Mouse (Mus musculus): ENCODE data around the gene Ccdc162. TPM values are rescaled to one million over a fixed set of nuclear protein-coding genes. Genes with fewer than 3 reads are reported as not detected.

Ccdc162 gene
- 1 to 10 TPM; 1.8 to 2.0 TPM for total RNA-seq (2021)
- long read RNA-seq, experiment 1 = 0 reads
- long read RNA-seq, experiment 2, partial matches to known transcripts = 0 of 1 reads
- long read RNA-seq, experiment 2, other reads (novel, unspliced or antisense) = 1 of 1 reads

DNA sequence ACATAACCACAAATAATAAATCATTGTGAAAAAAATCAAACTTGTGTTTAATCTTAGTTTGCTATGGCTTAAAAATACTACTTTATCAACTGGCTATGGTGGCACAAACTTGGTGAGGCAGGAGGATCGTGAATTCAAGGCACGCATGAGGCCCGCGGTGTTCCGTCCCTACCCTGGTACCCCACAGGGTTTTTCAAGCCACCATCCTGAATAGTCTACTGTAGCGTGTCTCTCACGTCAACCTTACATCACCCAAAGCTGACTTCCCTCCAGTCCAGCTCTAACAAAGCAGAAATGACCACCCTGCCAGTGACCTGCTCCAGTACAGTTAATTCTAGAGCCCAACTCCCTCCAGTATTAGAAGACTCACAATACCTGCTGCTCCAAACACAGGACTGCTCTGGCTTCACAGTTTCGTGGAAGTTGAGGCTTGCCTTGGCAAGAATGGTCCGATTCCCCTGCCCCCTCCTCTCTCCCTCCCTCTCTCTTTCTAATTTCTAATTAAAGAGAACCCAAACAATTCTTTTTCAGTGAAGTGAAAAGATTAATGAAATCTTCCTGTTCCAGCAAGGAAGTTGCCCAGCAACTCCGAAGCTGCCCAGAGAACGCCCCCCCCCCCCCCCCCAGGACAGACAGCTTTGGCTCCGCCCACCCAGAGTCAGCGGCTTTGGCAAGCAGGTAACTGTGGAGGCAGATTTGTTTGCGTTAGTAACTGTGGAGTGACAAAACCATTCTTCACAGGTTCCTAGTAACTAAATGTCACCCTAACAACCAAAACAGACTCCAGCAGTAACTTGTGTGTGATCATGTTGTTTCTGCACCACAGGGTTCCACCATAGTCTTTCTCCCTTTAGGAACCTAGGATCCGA lies at the start of gene Ccdc162:
Gene Ccdc162, minus strand, starts transcription at position 606 of the 869 bp plus-strand sequence.
- no peak for DNase-seq (ENCODE audit: extremely low spot score in 1 of 2, low spot score in 2 of 2)
- no peak within 1 kb of the TSS for H3K4me3 ChIP-seq
- intact Hi-C loops (cut with DNase I) = no loop called here
- TF ChIP-seq CTCF (IDR thresholded peaks at IDR 0.05) = no peak
- H3K27ac ChIP-seq = no peak within 1 kb of the TSS

DNA sequence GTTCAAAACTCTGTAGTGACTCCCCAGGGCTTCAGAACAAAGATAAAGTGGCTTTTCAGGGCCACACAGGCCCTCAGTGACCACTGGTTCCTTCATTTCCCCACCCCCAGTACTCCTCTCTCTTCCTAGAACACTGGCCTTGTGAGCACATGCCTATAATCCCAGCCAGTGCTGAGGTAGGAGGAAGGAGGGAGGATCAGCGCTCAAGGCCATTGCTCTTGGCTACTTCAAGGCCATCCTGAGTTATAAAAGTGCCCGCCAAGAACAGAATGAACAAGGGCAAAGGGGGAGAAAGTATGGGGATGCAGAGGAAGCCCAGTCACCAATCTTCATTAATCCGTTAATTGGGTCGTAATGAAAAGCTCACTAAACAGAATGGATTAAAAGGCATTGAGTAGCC lies 49.2 kb upstream of the Ccdc162 start:
- intact Hi-C loops (cut with DNase I) = no loop called here
- no peak for DNase-seq (ENCODE audit: extremely low spot score in 1 of 2, low spot score in 2 of 2)
- Histone ChIP-seq H3K4me3 (no peak overlapping the region), H3K27ac (no peak overlapping the region)
- TF ChIP-seq CTCF (IDR thresholded peaks at IDR 0.05) = no peak

DNA sequence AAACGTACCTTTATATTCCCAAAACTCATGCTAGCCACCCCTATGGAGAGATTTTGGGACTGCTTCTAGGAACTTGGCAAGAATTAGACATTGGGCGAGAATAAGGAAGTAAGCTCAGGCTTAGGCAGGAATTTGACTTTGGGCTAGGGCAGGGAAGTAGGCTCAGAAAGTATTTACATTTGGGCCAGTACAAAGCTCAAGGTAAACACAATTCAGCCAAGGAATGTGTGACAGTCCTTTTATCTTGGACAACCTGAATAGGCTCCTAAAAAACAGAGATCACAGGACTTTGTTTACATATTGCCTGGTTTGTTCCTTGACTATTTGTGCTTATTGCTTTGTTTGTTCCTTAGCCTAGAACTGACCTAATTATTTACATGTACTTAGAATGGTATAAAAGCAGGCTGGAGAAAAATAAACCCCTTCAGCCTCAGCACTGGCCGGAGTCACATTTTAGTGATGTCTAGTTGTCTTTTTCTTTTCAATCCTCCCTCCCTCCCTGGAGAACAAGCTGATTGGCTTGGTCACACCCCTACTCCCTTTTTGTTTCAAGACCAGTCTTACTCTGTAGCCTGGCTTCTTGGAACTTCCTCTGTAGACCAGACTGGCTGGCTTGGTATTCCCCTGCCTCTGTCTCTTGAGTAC lies 47.4 kb upstream of the Ccdc162 start:
- TF ChIP-seq CTCF (IDR thresholded peaks at IDR 0.05) = no peak
- intact Hi-C loops (cut with DNase I) = no loop called here
- Histone ChIP-seq H3K27ac (no peak overlapping the region), H3K4me3 (no peak overlapping the region)
- DNase-seq (ENCODE audit: extremely low spot score in 1 of 2, low spot score in 2 of 2) = no peak

DNA sequence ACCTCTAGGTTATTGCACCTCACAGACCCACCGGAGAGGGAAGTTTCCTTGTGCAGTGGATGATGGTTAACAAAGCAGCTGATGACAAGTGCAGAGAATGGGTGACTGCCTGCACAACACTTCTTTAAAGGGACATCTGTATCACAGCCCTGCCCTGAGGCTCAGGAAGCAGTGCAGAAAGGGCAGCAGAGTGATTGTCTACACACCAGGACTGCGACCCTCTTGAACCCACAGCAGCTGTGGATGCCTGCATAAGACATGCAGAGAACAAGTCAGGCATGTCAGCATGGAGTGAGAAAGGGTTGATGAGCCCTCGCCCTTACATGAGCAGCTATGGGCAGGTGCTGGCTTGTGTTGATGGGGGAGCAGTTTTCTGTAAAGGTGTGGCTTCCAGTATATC lies 44.4 kb upstream of the Ccdc162 start:
- no peak overlapping the region for H3K4me3 ChIP-seq
- intact Hi-C loops (cut with DNase I) = no loop called here
- H3K27ac ChIP-seq = no peak overlapping the region
- no peak for TF ChIP-seq CTCF (IDR thresholded peaks at IDR 0.05)
- no peak for DNase-seq (ENCODE audit: extremely low spot score in 1 of 2, low spot score in 2 of 2)

DNA sequence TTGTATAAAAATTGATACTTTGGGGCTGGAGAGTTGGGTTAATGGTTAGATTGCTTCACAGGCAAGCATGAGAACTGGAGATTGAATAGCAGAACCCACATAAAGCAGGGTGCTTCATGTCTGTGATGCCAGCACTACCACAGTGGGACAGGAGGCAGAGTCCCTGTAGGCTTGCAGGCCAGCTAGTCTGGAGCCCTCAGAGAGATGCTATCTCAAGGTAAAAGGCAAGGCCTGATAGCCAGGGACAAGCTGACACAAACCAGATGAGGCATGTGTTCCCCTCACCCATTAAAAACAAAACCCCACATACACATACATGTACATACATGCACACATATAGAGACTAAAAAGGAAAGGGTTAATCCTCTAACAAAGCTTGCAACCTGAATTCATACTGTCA lies 41.6 kb upstream of the Ccdc162 start:
- no peak overlapping the region for H3K27ac ChIP-seq
- H3K4me3 ChIP-seq = no peak overlapping the region
- DNase-seq (ENCODE audit: extremely low spot score in 1 of 2, low spot score in 2 of 2) = no peak
- TF ChIP-seq CTCF (IDR thresholded peaks at IDR 0.05) = no peak
- intact Hi-C loops (cut with DNase I) = no loop called here

DNA sequence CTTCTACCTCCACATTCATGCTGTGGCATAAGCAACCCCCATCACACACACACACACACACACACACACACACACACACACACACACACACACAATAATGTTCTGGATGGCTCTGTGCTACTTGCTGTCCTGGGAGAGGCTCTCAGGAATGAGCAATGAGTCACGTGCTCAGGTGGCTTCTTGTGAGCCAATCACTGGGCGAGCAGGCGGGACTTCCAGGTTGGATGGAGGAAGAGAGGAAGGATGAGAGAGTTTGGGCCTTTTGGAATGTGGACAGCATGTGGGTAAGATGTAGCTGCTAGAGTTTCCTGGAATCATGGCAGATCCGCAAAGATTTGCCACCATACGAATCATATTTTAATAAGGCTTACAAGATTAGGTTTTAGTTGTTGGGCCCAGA lies 40.8 kb upstream of the Ccdc162 start:
- intact Hi-C loops (cut with DNase I) = no loop called here
- Histone ChIP-seq H3K27ac (no peak overlapping the region), H3K4me3 (no peak overlapping the region)
- no peak for DNase-seq (ENCODE audit: extremely low spot score in 1 of 2, low spot score in 2 of 2)
- TF ChIP-seq CTCF (IDR thresholded peaks at IDR 0.05) = no peak

DNA sequence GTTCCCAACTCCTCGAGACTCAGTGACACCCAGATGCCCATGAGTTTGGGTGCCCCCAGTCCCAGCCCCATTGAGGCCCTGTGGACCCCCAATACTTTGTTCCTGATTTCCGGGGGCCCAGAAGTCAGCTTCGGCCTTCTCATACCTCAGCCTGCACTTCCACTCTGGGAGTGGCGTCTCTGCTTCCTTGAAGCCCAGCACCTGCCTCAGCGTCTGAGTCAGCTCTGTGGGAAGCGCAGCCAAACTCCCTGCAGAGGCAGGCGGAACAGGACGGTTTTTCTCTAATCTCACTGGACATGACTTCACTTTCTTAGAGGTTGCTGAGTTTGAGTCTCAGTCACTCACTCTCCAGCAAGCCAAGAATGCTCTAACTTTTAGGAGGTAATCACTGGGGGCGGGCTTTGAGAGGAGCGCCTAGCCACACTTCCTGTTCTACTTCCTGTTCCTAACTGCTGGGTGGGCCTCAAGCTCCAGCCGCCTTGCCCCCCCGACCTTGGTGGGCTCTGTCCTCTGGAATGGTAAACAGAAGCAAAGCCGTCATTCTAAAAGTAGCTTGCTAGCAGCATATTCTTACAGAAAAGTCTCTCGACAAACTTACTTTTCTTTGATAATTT lies 35.5 kb upstream of the Ccdc162 start:
- H3K27ac ChIP-seq = no peak overlapping the region
- no peak for TF ChIP-seq CTCF (IDR thresholded peaks at IDR 0.05)
- intact Hi-C loops (cut with DNase I) = no loop called here
- H3K4me3 ChIP-seq = no peak overlapping the region
- no peak for DNase-seq (ENCODE audit: extremely low spot score in 1 of 2, low spot score in 2 of 2)

DNA sequence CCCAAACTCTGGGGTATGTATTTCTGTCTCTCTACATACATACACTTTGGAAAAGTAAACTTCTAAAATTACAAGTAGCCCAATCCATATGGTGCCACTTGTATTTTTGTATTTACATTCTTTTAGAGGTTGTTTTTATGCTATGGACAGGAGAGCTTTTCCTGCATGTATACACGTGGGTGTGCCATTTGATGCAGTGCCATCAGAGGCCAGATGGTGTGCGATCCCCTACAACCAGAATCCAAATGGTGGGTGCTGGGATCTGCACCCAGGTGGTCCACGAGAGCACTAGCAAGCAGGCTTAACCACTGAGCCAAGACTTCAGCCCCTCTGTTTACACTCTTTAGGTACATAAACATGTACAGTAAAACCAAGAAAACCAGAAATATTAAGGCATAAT lies 32.9 kb upstream of the Ccdc162 start:
- DNase-seq (ENCODE audit: extremely low spot score in 1 of 2, low spot score in 2 of 2) = no peak
- no peak for TF ChIP-seq CTCF (IDR thresholded peaks at IDR 0.05)
- H3K27ac ChIP-seq = no peak overlapping the region
- intact Hi-C loops (cut with DNase I) = no loop called here
- no peak overlapping the region for H3K4me3 ChIP-seq

DNA sequence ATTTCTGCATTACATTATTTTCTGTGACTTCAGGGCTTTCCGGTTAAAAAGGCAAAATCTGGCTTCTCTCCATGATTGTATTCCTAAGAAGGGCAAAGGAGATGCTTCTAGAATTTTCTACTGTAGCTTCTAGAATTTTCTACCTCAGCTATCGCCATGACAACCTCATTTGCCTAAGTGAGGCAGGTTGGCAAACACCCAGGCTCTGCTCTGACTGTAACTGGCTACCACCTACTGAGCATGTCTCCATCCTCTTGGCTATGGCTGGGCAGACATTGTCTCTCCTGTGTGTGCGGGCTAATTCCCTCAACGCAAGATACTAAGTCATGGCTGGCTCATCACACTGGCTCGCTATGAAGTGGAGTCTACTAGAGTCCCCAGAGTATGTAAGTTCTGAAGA lies 30.1 kb upstream of the Ccdc162 start:
- no peak for TF ChIP-seq CTCF (IDR thresholded peaks at IDR 0.05)
- peak; percentile 18 to 40 for DNase-seq (ENCODE audit: extremely low spot score in 1 of 2, low spot score in 2 of 2)
- Histone ChIP-seq H3K27ac (no peak overlapping the region), H3K4me3 (no peak overlapping the region)
- intact Hi-C loops (cut with DNase I) = no loop called here

DNA sequence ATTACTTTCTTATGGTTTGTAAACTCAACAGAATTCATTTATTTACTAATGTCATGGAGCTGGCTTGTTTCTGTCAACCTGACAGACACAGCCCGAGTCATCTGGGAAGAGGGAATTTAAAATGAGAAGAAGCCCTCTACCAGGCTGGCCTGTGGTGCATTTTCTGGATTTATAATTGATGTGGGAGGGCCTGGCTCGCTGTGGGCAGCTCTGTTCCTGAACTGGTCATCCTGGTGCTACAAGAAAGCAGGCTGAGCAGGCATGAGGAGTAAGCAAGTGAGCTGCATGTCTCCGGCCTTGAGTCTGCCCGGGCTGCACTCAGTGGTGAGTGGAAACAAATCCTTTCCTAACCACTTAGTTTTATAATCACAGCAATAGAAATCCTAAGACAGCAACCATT lies 27.6 kb upstream of the Ccdc162 start:
- Histone ChIP-seq H3K4me3 (no peak overlapping the region), H3K27ac (no peak overlapping the region)
- DNase-seq (ENCODE audit: extremely low spot score in 1 of 2, low spot score in 2 of 2) = no peak
- TF ChIP-seq CTCF (IDR thresholded peaks at IDR 0.05) = no peak
- intact Hi-C loops (cut with DNase I) = no loop called here

DNA sequence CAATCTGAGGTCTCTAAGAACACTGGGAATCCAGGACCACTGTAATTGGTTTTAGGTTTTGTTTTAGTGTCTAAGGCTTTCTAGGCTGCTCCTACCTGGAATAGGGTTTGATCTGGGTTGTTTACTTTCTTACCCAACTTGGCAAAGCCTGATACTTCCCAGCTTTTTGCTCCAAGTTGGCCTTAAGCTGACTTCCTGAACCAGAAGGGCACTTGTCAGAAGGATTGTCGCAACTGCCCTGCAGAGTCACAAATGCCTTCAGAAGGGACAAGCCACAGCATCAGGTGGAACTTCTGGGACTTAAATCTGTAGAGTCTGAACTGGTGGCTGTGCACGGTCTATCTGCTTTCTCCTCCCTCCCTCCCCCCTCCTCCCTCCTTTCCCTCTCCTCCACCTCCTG lies 23.8 kb upstream of the Ccdc162 start:
- TF ChIP-seq CTCF (IDR thresholded peaks at IDR 0.05) = no peak
- intact Hi-C loops (cut with DNase I) = no loop called here
- no peak overlapping the region for H3K4me3 ChIP-seq
- H3K27ac ChIP-seq = no peak overlapping the region
- DNase-seq (ENCODE audit: extremely low spot score in 1 of 2, low spot score in 2 of 2) = no peak

DNA sequence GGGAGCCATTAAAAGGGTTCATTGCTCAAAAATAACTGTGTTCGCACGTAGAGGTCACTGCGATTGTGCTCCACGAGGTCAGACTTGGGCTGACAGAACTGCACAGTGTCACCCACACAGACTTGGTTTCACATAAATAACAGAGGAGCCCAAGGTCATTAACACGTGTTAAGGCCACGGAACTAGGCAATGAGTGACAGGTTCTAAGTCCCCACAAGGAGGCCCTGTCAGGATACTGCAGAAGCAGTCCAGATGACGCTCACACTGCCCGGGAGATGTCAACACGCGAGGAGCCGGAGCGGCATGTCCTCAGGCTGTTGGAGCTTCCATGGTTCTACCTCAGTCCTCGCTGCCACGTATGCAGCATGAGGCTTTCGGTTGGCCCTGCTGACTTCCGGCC lies 20.8 kb upstream of the Ccdc162 start:
- no peak overlapping the region for H3K27ac ChIP-seq
- H3K4me3 ChIP-seq = no peak overlapping the region
- intact Hi-C loops (cut with DNase I) = no loop called here
- DNase-seq (ENCODE audit: extremely low spot score in 1 of 2, low spot score in 2 of 2) = no peak
- TF ChIP-seq CTCF (IDR thresholded peaks at IDR 0.05) = no peak

Data from left cerebral cortex, adult 2 months (tissue).